Mouse (Mus musculus): ENCODE measurements at regions not wholly inside any gene's neighbourhood (a gene's known extent, or its start where the extent isn't known, plus 50 kb on each side); places are given as distances from the start of the nearest gene placed in this dataset.

GRCm38 (mm10) chr8:34571736-34572135, 460.2 kb upstream of the Gm10131 start:
- DNase-seq (ENCODE audit: low read depth, low spot score): no peak

GRCm38 (mm10) chr8:34562278-34562677, 450.7 kb upstream of the Gm10131 start:
- no peak for DNase-seq (ENCODE audit: low read depth, low spot score)

- no peak for DNase-seq (ENCODE audit: low read depth, low spot score)
Measured at GRCm38 (mm10) chr8:34549786-34550185, 438.2 kb upstream of the Gm10131 start.

GRCm38 (mm10) chr8:34546815-34547214, 435.3 kb upstream of the Gm10131 start:
- no peak for DNase-seq (ENCODE audit: low read depth, low spot score)

GRCm38 (mm10) chr8:34542361-34543038, 431.0 kb upstream of the Gm10131 start:
- no peak for DNase-seq (ENCODE audit: low read depth, low spot score)

GRCm38 (mm10) chr8:34539232-34539631, 427.7 kb upstream of the Gm10131 start:
- DNase-seq (ENCODE audit: low read depth, low spot score): no peak

GRCm38 (mm10) chr8:34535434-34535833, 423.9 kb upstream of the Gm10131 start:
- DNase-seq (ENCODE audit: low read depth, low spot score): no peak

GRCm38 (mm10) chr8:34533421-34533820, 421.9 kb upstream of the Gm10131 start:
- DNase-seq (ENCODE audit: low read depth, low spot score): no peak

GRCm38 (mm10) chr8:34530896-34531679, 419.6 kb upstream of the Gm10131 start:
- no peak for DNase-seq (ENCODE audit: low read depth, low spot score)

GRCm38 (mm10) chr8:34530046-34530445, 418.5 kb upstream of the Gm10131 start:
- DNase-seq (ENCODE audit: low read depth, low spot score): no peak

- no peak for DNase-seq (ENCODE audit: low read depth, low spot score)
Measured at GRCm38 (mm10) chr8:34529452-34529851, 417.9 kb upstream of the Gm10131 start.

- no peak for DNase-seq (ENCODE audit: low read depth, low spot score)
Measured at GRCm38 (mm10) chr8:34528213-34528612, 416.7 kb upstream of the Gm10131 start.

GRCm38 (mm10) chr8:34525231-34525630, 413.7 kb upstream of the Gm10131 start:
- DNase-seq (ENCODE audit: low read depth, low spot score): no peak

- DNase-seq (ENCODE audit: low read depth, low spot score): no peak
Measured at GRCm38 (mm10) chr8:34523849-34524248, 412.3 kb upstream of the Gm10131 start.

- no peak for DNase-seq (ENCODE audit: low read depth, low spot score)
Measured at GRCm38 (mm10) chr8:34521316-34521715, 409.8 kb upstream of the Gm10131 start.

GRCm38 (mm10) chr8:34520664-34521063, 409.1 kb upstream of the Gm10131 start:
- DNase-seq (ENCODE audit: low read depth, low spot score): no peak

GRCm38 (mm10) chr8:34513459-34514090, 402.0 kb upstream of the Gm10131 start:
- no peak for DNase-seq (ENCODE audit: low read depth, low spot score)

- DNase-seq (ENCODE audit: low read depth, low spot score): no peak
Measured at GRCm38 (mm10) chr8:34505829-34506555, 394.5 kb upstream of the Gm10131 start.

- peak; percentile 80 for DNase-seq (ENCODE audit: low read depth, low spot score)
Measured at GRCm38 (mm10) chr8:34505102-34505501, 393.6 kb upstream of the Gm10131 start.

GRCm38 (mm10) chr8:34502606-34503162, 391.1 kb upstream of the Gm10131 start:
- DNase-seq (ENCODE audit: low read depth, low spot score): no peak

- DNase-seq (ENCODE audit: low read depth, low spot score): no peak
Measured at GRCm38 (mm10) chr8:34499196-34499595, 387.7 kb upstream of the Gm10131 start.

GRCm38 (mm10) chr8:34496751-34497150, 385.2 kb upstream of the Gm10131 start:
- DNase-seq (ENCODE audit: low read depth, low spot score): no peak
